Mouse (Mus musculus) stomach, embryonic 15.5 days (tissue): Measurements from ENCODE around the gene Cd55. TPM values are rescaled to one million over a fixed set of nuclear protein-coding genes. Genes with fewer than 3 reads are reported as not detected.
"Not testable (repeated sequence)": the region's sequence is repeated elsewhere in the genome, so short reads cannot be mapped to it uniquely, and the experiment has no call there.

Experiments used
- ATAC-seq: fragments of 200-750 bp; cut with Nextera tagmentation; 2 replicates; pipeline ENCODE4 v1.8.0; 2017; ENCODE audit warnings: low read depth, moderate number of reproducible peaks, moderate TSS enrichment; ENCODE audit not compliant: insufficient read depth, low FRiP score
- H3K27ac ChIP-seq: fragments of 300-500 bp; sonication (generic); 2 replicates; pipeline ENCODE4 v1.5.1; 2015; ENCODE audit warnings: mild to moderate bottlenecking, inconsistent platforms
- H3K27me3 ChIP-seq: fragments of 300-500 bp; sonication (generic); replicated peaks from 2 replicates; pipeline ENCODE4 v1.6.1; 2015; ENCODE audit warnings: inconsistent platforms
- H3K36me3 ChIP-seq: fragments of 300-500 bp; sonication (generic); 2 replicates; pipeline ENCODE4 v1.6.1; 2015; ENCODE audit warnings: inconsistent platforms
- H3K4me1 ChIP-seq: fragments of 300-500 bp; sonication (generic); 2 replicates; pipeline ENCODE4 v1.6.1; 2015; ENCODE audit warnings: inconsistent platforms
- H3K4me2 ChIP-seq: fragments of 300-500 bp; sonication (generic); 2 replicates; pipeline ENCODE4 v1.6.1; 2015; ENCODE audit warnings: mild to moderate bottlenecking, inconsistent platforms
- H3K4me3 ChIP-seq: fragments of 300-500 bp; sonication (generic); replicated peaks from 2 replicates; pipeline ENCODE4 v1.5.1; 2015; ENCODE audit warnings: inconsistent platforms
- H3K9ac ChIP-seq: fragments of 300-500 bp; sonication (generic); 2 replicates; pipeline ENCODE4 v1.6.1; 2015; ENCODE audit warnings: inconsistent platforms
- H3K9me3 ChIP-seq: fragments of 300-500 bp; sonication (generic); 2 replicates; pipeline ENCODE4 v1.6.1; 2016; ENCODE audit warnings: inconsistent platforms
- WGBS: fragments of 180-500 bp; shearing (Covaris S2); methylation state at CpG from one replicate; pipeline ENCODE4 v1.1.7; 2015; 5-methylcytosine and 5-hydroxymethylcytosine counted together
- polyA plus RNA-seq: library from polyadenylated mRNA; unstranded; fragments of >200 nt; fragmentation: Nextera tagmentation; extraction: Ambion mirVana; gene quantifications from 2 replicates; pipeline ENCODE4 v1.2.1, GENCODE M21; 2015

The Cd55 gene
- polyA plus RNA-seq, 1 experiment from 2014 or later = 43.4 TPM

- not testable (repeated sequence) for H3K4me2 ChIP-seq, H3K4me1 ChIP-seq, ATAC-seq, H3K27ac ChIP-seq, H3K4me3 ChIP-seq, H3K9me3 ChIP-seq, H3K36me3 ChIP-seq, H3K9ac ChIP-seq, H3K27me3 ChIP-seq
- no CpG with 5 or more reads among the region's 6 CpGs for WGBS
These were observed 40.5 kb downstream of the Cd55 start for GRCm38 (mm10) chr1:130422033-130422432.

- H3K4me2 ChIP-seq, H3K4me3 ChIP-seq, H3K27ac ChIP-seq, H3K27me3 ChIP-seq, H3K9me3 ChIP-seq, H3K36me3 ChIP-seq, H3K9ac ChIP-seq, ATAC-seq, H3K4me1 ChIP-seq: not testable (repeated sequence)
These were observed 65.4 kb downstream of the Cd55 start for GRCm38 (mm10) chr1:130397109-130397508.

Other genes starting within 250 kb of the Cd55 start
- gene Cd55b, start 39.7 kb downstream of the Cd55 start, polyA plus RNA-seq = 0.27 TPM in 1 of 2 replicates, not detected in the other
- gene Zp3r, start 166.9 kb upstream of the Cd55 start, polyA plus RNA-seq = 0.12 and 0.18 TPM in 2 replicates
- gene C4bp, start 198.9 kb upstream of the Cd55 start, polyA plus RNA-seq = 0.90 and 1.2 TPM in 2 replicates